Mouse (Mus musculus): ENCODE measurements around the gene Prkg1. TPM values are rescaled to one million over a fixed set of nuclear protein-coding genes. Genes with fewer than 3 reads are reported as not detected.

Prkg1 gene
- polyA plus RNA-seq, 1 experiment from 2014 or later = 13.7 TPM

DNA sequence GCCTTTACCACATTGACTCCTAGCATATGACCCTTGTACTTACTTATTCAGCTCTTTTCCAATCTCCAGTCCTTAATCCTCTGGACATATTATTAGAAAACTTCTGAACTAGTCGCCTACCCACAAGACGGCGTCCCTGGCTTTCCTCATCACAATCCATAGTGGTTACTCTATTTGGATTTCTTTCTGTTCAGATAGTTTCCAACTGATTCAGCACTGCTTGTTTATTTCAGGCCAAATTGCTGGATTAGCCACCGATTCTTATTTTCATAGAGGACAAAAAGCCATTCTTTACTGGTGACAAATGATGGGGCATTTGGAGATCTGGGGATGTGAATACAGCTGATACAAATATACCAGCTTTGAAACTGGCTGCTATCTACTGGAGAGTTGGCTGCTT lies 267.4 kb downstream of the Prkg1 start:
- no peaks in the 10 kb centered on the region for H3K36me3 ChIP-seq (ENCODE audit: control insufficient read depth, insufficient read depth, low read length)
- no peaks in the 10 kb centered on the region for H3K4me1 ChIP-seq (ENCODE audit: control insufficient read depth, insufficient read depth, low read length)
- ATAC-seq (ENCODE audit: low read depth) (no peak), DNase-seq (ENCODE audit: low spot score) (no peak)
- no peaks in the 10 kb centered on the region for H3K27me3 ChIP-seq (replicated peaks; ENCODE audit: control insufficient read depth, insufficient read depth, low read length)
- no peak overlapping the region for H3K4me2 ChIP-seq (ENCODE audit: low read depth, low read length)
- no peak overlapping the region for H3K9ac ChIP-seq (ENCODE audit: low read depth, low read length)
- H3K9me3 ChIP-seq (ENCODE audit: control insufficient read depth, low read length) = no peaks in the 10 kb centered on the region
- no peak overlapping the region for H3K27ac ChIP-seq (replicated peaks; ENCODE audit: low read depth, low read length)
- no peak overlapping the region for H3K4me3 ChIP-seq (ENCODE audit: low read depth, low read length)
- WGBS = 85% methylated on average over 4 of the region's 4 CpGs

DNA sequence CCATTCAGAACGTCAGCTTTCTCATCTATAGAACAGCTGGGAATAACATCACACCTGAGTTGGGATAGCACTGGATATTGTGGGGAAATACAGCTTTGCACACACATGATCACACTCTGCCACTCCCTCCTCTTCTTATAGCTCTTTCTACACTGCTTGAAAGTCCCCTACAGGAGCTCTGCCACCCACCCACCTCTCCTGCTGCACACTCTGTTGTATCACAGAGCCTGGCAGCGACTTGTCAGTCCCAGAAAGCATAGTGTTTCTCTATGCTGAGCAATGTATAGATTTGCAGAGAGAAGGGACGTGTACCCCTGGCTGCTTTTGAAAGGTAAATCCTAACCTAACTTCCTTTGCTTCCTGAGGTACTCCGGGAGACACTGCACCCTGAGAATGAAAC lies 275.2 kb downstream of the Prkg1 start:
- WGBS = 69% methylated on average over 4 of the region's 4 CpGs

DNA sequence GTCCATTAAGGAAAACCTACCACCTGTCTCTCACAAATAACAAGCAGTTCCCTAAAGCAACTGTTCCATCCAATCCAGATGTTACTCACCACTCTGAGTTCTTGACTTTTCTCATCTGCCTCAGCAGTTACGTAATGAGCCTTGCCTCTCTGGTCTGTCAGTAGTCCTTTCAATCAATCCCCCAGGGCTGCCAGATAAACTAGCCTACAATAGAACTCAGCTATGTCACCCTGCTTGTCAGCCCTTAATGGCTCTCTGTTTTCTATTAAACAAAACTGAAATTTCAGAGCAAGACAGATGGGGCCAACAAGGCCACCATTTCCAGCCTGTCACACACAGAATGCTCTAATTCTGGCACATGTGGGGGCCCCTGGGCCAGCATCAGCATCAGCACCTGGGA lies 293.1 kb downstream of the Prkg1 start:
- no peak overlapping the region for H3K27ac ChIP-seq (replicated peaks; ENCODE audit: low read depth, low read length)
- peaks cover 8% of the 10 kb centered on the region for H3K4me1 ChIP-seq (ENCODE audit: control insufficient read depth, insufficient read depth, low read length)
- no peaks in the 10 kb centered on the region for H3K36me3 ChIP-seq (ENCODE audit: control insufficient read depth, insufficient read depth, low read length)
- no peaks in the 10 kb centered on the region for H3K9me3 ChIP-seq (ENCODE audit: control insufficient read depth, low read length)
- no peak overlapping the region for H3K4me3 ChIP-seq (ENCODE audit: low read depth, low read length)
- no peaks in the 10 kb centered on the region for H3K27me3 ChIP-seq (replicated peaks; ENCODE audit: control insufficient read depth, insufficient read depth, low read length)
- H3K9ac ChIP-seq (ENCODE audit: low read depth, low read length) = no peak overlapping the region
- ATAC-seq (ENCODE audit: low read depth) (no peak), DNase-seq (ENCODE audit: low spot score) (peak; percentile 33)
- H3K4me2 ChIP-seq (ENCODE audit: low read depth, low read length) = no peak overlapping the region
- 27% methylated on average over 1 of the region's 1 CpGs for WGBS

More for the DNA sequence above, 275.2 kb downstream of the Prkg1 start:
- H3K4me1 ChIP-seq (ENCODE audit: control insufficient read depth, insufficient read depth, low read length) = no peaks in the 10 kb centered on the region
- H3K27ac ChIP-seq (replicated peaks; ENCODE audit: low read depth, low read length) = no peak overlapping the region
- no peak overlapping the region for H3K9ac ChIP-seq (ENCODE audit: low read depth, low read length)
- H3K4me2 ChIP-seq (ENCODE audit: low read depth, low read length) = no peak overlapping the region
- no peak for ATAC-seq (ENCODE audit: low read depth)
- no peaks in the 10 kb centered on the region for H3K9me3 ChIP-seq (ENCODE audit: control insufficient read depth, low read length)
- H3K27me3 ChIP-seq (replicated peaks; ENCODE audit: control insufficient read depth, insufficient read depth, low read length) = no peaks in the 10 kb centered on the region
- no peak for DNase-seq (ENCODE audit: low spot score)
- no peaks in the 10 kb centered on the region for H3K36me3 ChIP-seq (ENCODE audit: control insufficient read depth, insufficient read depth, low read length)
- no peak overlapping the region for H3K4me3 ChIP-seq (ENCODE audit: low read depth, low read length)

DNA sequence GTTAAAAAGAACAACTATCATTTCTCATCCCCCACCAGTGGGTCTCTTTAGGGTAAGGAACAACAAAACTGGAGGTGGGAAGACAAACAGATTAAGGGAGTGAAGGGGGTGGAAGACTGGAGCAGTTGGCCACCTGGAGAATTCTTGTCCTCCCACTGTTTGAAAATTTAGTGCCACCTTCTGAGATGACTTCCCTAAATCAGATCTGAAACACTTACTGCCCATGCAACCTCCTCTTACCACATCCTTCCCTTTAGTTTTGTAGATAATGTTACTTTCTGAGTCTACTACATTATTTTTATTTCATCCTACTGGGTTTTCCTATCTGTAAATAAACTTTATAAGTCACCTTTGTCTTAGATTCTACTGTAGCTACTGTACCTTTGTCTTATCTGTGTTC lies 304.6 kb downstream of the Prkg1 start:
- ATAC-seq (ENCODE audit: low read depth) (no peak), DNase-seq (ENCODE audit: low spot score) (no peak)
- Histone ChIP-seq H3K4me3 (ENCODE audit: low read depth, low read length) (no peak overlapping the region), H3K27me3 (replicated peaks; ENCODE audit: control insufficient read depth, insufficient read depth, low read length) (no peaks in the 10 kb centered on the region), H3K9ac (ENCODE audit: low read depth, low read length) (no peak overlapping the region), H3K27ac (replicated peaks; ENCODE audit: low read depth, low read length) (no peak overlapping the region), H3K4me1 (ENCODE audit: control insufficient read depth, insufficient read depth, low read length) (no peaks in the 10 kb centered on the region), H3K9me3 (ENCODE audit: control insufficient read depth, low read length) (no peaks in the 10 kb centered on the region), H3K4me2 (ENCODE audit: low read depth, low read length) (no peak overlapping the region), H3K36me3 (ENCODE audit: control insufficient read depth, insufficient read depth, low read length) (no peaks in the 10 kb centered on the region)

DNA sequence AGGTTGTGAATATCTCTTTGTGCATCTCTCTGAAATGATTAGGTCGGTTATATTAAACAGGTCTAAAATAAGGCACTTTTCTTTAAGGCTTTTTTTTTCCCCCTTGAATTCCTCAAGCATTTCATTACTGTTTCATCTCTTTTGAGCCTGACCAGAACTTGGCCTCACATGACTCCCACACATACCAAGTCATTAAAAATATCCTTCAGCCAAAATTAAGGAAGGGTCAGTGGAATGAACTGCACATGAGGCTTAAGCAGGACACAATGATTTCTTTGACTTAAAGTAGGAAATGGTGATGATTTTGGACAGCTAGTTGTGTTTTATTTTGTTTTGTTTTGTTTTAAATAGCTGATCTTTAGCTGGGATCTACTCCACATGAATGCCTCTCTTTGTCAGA lies 320.7 kb downstream of the Prkg1 start:
- Histone ChIP-seq H3K9ac (ENCODE audit: low read depth, low read length) (no peak overlapping the region), H3K27ac (replicated peaks; ENCODE audit: low read depth, low read length) (no peak overlapping the region), H3K4me1 (ENCODE audit: control insufficient read depth, insufficient read depth, low read length) (no peaks in the 10 kb centered on the region), H3K4me3 (ENCODE audit: low read depth, low read length) (no peak overlapping the region), H3K36me3 (ENCODE audit: control insufficient read depth, insufficient read depth, low read length) (no peaks in the 10 kb centered on the region), H3K4me2 (ENCODE audit: low read depth, low read length) (no peak overlapping the region), H3K9me3 (ENCODE audit: control insufficient read depth, low read length) (no peaks in the 10 kb centered on the region), H3K27me3 (replicated peaks; ENCODE audit: control insufficient read depth, insufficient read depth, low read length) (no peaks in the 10 kb centered on the region)
- DNase-seq (ENCODE audit: low spot score) (peak; percentile 44), ATAC-seq (ENCODE audit: low read depth) (no peak)
- 61% methylated on average over 1 of the region's 1 CpGs for whole genome bisulfite sequencing

DNA sequence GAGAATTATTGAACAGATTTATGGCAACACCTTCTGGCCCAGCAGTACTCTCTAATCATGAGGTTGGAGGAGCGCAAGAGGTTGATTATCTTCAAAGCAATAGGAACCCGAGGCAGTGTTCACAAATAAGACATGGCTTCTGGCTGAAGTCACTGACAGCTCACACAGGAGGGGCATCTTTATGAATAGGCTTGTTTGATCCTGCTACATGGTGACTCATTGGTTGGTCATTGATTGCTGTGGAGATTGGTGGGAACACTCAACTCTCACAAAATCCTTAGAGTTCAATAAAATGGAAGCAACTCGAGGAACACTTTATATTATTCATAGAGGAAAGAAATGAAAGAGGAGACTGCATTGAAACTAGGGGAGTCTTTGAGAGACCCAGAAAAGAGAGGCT lies 322.5 kb downstream of the Prkg1 start:
- DNase-seq (ENCODE audit: low spot score) = no peak
- H3K9ac ChIP-seq (ENCODE audit: low read depth, low read length) = no peak overlapping the region
- 76% methylated on average over 3 of the region's 3 CpGs for WGBS

DNA sequence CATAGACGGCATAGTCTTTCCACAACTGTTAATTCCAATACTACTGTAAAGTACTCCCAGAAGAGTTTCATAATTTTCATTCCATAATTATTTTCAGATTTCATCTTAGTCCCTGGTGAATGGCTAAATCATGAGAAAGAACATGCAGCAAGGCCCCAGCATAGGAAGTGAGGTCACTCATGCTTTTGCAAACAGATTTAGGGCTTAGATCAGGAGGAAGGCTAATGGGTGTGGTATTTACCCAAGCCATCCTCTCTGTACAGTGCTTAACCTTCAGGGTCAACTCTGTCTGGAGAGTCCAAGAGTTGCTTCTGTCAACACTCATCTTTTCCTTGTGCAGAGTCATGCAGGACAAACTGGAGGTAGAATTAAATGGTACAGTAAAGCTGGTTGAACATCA lies 331.4 kb downstream of the Prkg1 start:
- Histone ChIP-seq H3K27ac (replicated peaks; ENCODE audit: low read depth, low read length) (no peak overlapping the region), H3K4me2 (ENCODE audit: low read depth, low read length) (no peak overlapping the region), H3K4me1 (ENCODE audit: control insufficient read depth, insufficient read depth, low read length) (no peaks in the 10 kb centered on the region), H3K9me3 (ENCODE audit: control insufficient read depth, low read length) (no peaks in the 10 kb centered on the region), H3K4me3 (ENCODE audit: low read depth, low read length) (no peak overlapping the region), H3K36me3 (ENCODE audit: control insufficient read depth, insufficient read depth, low read length) (no peaks in the 10 kb centered on the region), H3K9ac (ENCODE audit: low read depth, low read length) (no peak overlapping the region), H3K27me3 (replicated peaks; ENCODE audit: control insufficient read depth, insufficient read depth, low read length) (no peaks in the 10 kb centered on the region)
- ATAC-seq (ENCODE audit: low read depth) (no peak), DNase-seq (ENCODE audit: low spot score) (no peak)
- WGBS = 53% methylated on average over 1 of the region's 1 CpGs

More for the DNA sequence above, 322.5 kb downstream of the Prkg1 start:
- no peak overlapping the region for H3K4me3 ChIP-seq (ENCODE audit: low read depth, low read length)
- H3K9me3 ChIP-seq (ENCODE audit: control insufficient read depth, low read length) = no peaks in the 10 kb centered on the region
- H3K4me1 ChIP-seq (ENCODE audit: control insufficient read depth, insufficient read depth, low read length) = no peaks in the 10 kb centered on the region
- no peaks in the 10 kb centered on the region for H3K36me3 ChIP-seq (ENCODE audit: control insufficient read depth, insufficient read depth, low read length)
- no peaks in the 10 kb centered on the region for H3K27me3 ChIP-seq (replicated peaks; ENCODE audit: control insufficient read depth, insufficient read depth, low read length)
- H3K4me2 ChIP-seq (ENCODE audit: low read depth, low read length) = no peak overlapping the region
- ATAC-seq (ENCODE audit: low read depth) = no peak
- H3K27ac ChIP-seq (replicated peaks; ENCODE audit: low read depth, low read length) = no peak overlapping the region

DNA sequence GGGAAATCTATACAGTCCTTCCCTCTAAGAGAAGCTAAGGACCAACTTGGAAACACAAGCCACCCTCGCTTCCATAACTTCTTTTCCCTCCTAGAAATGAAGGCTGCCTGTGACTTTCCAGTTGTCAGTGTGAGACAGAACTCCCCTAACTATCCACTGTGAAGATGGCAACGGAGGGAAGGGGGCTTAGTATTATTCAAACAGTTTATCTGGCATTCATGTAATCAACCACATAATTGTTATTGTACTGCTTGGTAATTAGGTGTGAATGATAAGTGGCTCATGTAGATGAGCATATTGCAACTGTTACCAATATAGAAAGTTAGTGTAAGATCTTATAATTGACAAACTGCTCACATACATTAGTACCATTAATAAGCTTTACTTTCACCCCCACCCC lies 333.4 kb downstream of the Prkg1 start:
- H3K4me1 ChIP-seq (ENCODE audit: control insufficient read depth, insufficient read depth, low read length) = no peaks in the 10 kb centered on the region
- 77% methylated on average over 2 of the region's 2 CpGs for WGBS
- DNase-seq (ENCODE audit: low spot score) (no peak), ATAC-seq (ENCODE audit: low read depth) (no peak)
- H3K36me3 ChIP-seq (ENCODE audit: control insufficient read depth, insufficient read depth, low read length) = no peaks in the 10 kb centered on the region
- no peak overlapping the region for H3K4me2 ChIP-seq (ENCODE audit: low read depth, low read length)
- no peak overlapping the region for H3K4me3 ChIP-seq (ENCODE audit: low read depth, low read length)
- no peaks in the 10 kb centered on the region for H3K27me3 ChIP-seq (replicated peaks; ENCODE audit: control insufficient read depth, insufficient read depth, low read length)
- no peak overlapping the region for H3K27ac ChIP-seq (replicated peaks; ENCODE audit: low read depth, low read length)
- H3K9me3 ChIP-seq (ENCODE audit: control insufficient read depth, low read length) = no peaks in the 10 kb centered on the region
- no peak overlapping the region for H3K9ac ChIP-seq (ENCODE audit: low read depth, low read length)

DNA sequence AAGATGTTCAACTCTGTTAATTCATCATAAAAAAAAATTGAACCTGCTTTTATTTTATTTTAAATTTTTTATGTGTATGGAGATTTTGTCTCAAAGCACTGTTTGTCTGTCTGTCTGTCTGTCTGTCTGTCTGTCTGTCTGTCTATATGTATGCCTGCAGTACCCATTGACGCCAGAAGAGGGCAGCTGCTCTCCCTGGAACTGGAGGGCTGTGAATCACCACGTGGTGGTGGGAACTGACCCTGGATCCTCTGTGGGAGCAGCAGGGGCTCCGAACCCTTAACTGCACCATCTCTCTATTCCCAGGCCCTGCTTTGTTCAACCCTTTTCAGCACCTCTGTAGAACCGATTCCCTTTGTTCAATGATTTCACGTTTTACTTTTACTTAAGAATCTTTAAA lies 338.7 kb downstream of the Prkg1 start:
- Histone ChIP-seq H3K4me2 (ENCODE audit: low read depth, low read length) (no peak overlapping the region), H3K9ac (ENCODE audit: low read depth, low read length) (no peak overlapping the region), H3K27ac (replicated peaks; ENCODE audit: low read depth, low read length) (no peak overlapping the region), H3K4me3 (ENCODE audit: low read depth, low read length) (no peak overlapping the region), H3K36me3 (ENCODE audit: control insufficient read depth, insufficient read depth, low read length) (no peaks in the 10 kb centered on the region), H3K9me3 (ENCODE audit: control insufficient read depth, low read length) (no peaks in the 10 kb centered on the region), H3K4me1 (ENCODE audit: control insufficient read depth, insufficient read depth, low read length) (peaks cover 15% of the 10 kb centered on the region), H3K27me3 (replicated peaks; ENCODE audit: control insufficient read depth, insufficient read depth, low read length) (no peaks in the 10 kb centered on the region)
- DNase-seq (ENCODE audit: low spot score) (no peak), ATAC-seq (ENCODE audit: low read depth) (no peak)
- 69% methylated on average over 5 of the region's 5 CpGs for WGBS

Data from embryonic facial prominence, embryonic 14.5 days (tissue).